Mouse (Mus musculus) left cerebral cortex, postnatal 25 days (tissue): ENCODE measurements around the gene Nrgn. TPM values are rescaled to one million over a fixed set of nuclear protein-coding genes. Genes with fewer than 3 reads are reported as not detected.

Experiments used
- DNase-seq, 2 experiments: peaks; one replicate each; pipeline ENCODE4 v3.0.0; 2022; ENCODE audit warnings: low spot score in 2 of 2, mixed read lengths in 1 of 2
- intact Hi-C: fragments of 180-260 bp; cut with DNase I; formaldehyde crosslinking; loops from one replicate; pipeline ENCODE4 v1.15.1; 2025
- total RNA-seq, 2 experiments: library from RNA; stranded (reverse); gene quantifications; 2 replicates each; pipeline ENCODE4 v1.2.3; 2021

Nrgn gene
- total RNA-seq, 2 experiments from 2014 or later = 2,274 to 2,374 TPM

DNA sequence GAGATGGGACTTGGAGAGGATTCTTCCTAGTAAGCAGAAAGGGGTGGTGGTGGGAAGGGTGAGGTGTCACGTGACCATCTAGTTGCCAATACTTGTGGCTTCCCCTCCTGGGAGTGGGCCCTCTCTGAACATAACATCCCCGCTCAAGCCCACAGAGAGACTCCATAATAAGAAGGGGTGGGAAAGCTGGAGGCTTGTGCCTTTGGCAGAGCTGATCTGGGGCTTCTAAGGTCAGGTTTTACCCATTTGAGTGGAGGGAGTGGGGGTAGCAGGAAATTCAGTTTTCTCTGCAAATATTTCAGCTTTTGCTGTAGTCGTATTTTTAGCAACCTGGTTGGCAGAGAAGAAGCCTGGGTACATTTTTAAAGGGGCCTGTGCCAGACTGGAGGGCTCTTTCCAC, 3.7 kb upstream of the Nrgn start:
- intact Hi-C loops = loop anchor here (1.0 to 2.0 kb wide), 2 partner anchors 12 to 68 kb away; no protein-coding TSS in a partner anchor
- peak; percentile 35 to 85 for DNase-seq

DNA sequence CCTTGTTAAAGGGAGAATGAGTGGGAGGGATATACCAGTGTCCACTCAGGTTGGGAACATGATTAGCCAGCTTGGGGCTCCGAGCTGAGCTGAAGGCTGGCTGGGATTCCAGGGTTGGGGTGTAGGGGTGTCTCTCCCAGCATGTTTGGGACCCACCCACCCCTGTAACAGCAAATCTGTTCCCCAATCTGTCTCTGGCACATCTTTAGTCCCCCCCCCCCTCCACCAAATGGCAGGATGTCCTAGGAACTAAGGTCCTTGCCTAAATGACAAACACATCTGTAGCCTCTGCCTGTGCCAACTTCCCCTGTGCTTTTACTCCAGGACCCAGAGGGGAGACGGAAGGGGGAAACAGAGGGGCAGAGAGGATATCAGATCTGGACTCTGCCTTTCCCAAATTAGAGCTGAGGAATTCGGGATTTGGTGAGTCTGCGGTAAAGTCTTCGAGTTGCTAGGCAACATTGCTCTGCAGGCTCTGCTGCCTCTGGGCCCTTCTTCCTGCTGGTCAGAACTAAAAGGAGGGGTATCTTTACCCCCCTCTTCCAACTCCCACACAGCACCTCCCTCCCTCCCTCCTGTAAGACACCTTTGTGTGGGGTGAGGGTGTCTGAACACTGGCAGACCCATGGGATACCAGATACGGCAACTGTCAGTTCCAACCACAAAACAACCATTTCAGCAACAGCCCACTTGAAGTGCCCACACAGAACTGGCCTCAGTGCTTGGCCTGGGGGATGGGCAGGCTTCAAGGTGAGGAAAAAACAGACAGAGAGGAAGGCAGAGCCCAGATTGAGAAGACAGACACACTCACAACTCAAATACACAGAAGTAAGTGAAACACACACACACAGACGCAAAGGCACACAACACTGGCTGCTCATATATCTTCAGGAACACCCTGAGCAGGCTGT, 2.4 kb upstream of the Nrgn start, which contains the start of gene Siae:
TSS of gene Siae (plus strand) at position 861 of the 911 bp plus-strand sequence.
- peak; percentile 51 to 87 for DNase-seq
- intact Hi-C loops = loop anchor here (5.0 kb wide), 1 partner anchor 122 kb away; no protein-coding TSS in a partner anchor

DNA sequence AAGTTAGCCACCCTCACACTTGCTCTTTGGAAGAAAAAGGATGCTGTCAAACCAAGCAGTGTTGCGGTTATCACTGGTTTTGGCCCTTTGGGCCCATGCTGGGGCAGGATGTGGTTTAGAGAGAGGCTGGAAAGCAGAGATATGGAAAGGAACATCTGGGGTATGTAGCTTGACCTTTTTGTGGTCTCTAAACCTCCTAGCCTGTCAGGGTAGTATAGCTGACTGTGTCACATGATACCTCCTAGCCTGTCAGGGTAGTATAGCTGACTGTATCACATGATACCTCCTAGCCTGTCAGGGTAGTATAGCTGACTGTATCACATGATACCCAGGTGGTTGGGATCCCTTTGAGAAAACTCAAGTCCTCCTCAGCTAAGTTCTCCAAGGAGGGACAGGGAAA, 1.6 kb upstream of the Nrgn start:
- peak in 1 of 2 experiments; percentile 6 for DNase-seq
- intact Hi-C loops = loop anchor here (5.0 kb wide), 1 partner anchor 123 kb away; no protein-coding TSS in a partner anchor

DNA sequence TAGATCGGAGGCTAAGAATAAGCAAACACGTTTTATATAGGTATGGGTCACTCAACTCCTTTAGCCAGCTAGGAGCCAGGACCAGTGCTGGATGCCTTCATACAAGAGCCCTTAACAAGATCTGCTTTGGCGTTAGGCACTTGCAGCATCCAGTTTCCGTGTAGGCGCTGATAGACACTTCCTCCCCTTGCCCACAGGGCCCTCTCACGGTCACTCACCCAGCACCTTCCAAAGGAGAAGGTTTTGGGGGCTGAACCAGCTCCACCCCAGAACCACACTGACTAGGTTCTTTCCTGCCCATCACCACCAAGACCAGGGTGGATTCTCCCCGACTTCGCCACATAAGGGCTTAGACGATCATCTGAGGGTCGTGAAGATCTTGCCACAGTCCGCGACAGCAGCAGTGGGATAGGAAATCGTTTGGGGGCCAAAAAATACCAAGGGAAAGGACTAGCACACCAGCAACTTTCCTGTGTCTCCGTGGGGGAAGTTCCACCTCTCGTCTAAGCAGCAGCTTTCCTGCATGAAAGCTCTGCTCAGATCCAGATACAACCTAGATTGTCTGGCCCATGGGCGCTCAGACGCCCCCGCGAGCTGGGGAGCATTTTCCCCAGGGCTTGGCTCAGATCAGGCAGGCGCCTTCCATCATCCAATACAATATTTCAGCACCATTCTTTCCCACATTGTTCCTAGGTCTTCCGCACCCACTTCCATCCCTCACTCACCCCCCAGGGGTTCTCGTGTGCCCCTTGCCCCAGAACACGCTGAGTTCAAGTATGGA, 763 bp downstream of the Nrgn start:
- DNase-seq = peak; percentile 36 to 54
- intact Hi-C loops = loop anchor here (1.0 to 5.0 kb wide), 3 partner anchors 16 to 125 kb away; partner anchors contain the start of gene Spa17

DNA sequence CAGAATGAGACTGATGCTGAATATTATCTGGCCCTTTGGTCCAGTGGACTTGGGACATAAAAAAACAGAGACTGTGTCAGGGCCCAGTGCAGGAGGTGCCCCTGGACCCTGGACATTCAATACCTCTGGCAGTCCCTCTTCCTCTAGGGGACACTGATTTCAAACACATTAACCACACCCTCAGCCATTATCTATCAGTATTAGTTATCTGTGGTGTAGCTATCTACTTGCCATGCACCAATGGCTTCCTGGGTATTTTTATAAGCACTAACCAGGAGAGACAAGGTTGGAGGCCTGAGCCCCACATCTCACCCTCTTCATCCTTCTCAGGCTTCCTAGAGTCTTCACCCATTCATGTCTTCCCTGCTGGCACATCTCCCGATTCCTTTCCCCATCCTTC, 2.3 kb downstream of the Nrgn start:
- intact Hi-C loops = loop anchor here (5.0 kb wide), 1 partner anchor 127 kb away; no protein-coding TSS in a partner anchor
- peak; percentile 12 to 31 for DNase-seq

DNA sequence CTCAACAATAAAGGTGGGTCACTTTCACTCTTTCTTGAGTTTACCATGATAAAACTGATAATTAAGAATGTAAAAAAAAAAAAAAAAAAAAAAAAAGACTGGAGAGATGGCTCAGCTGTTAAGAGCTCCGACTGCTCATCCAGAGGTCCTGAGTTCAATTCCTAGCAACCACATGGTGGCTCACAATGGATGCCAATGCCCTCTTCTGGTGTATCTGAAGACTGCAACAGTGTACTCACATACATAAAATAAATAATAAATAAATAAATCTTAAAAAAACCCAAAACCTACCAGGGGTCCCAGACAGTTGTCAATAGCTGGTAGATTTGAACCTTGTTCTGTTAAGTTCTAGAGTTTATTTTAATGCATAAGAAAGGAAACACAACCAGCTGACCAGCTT, 5.8 kb downstream of the Nrgn start:
- DNase-seq = peak in 1 of 2 experiments; percentile 43
- intact Hi-C loops = loop anchor here (5.0 kb wide), 1 partner anchor 385 kb away; no protein-coding TSS in a partner anchor

DNA sequence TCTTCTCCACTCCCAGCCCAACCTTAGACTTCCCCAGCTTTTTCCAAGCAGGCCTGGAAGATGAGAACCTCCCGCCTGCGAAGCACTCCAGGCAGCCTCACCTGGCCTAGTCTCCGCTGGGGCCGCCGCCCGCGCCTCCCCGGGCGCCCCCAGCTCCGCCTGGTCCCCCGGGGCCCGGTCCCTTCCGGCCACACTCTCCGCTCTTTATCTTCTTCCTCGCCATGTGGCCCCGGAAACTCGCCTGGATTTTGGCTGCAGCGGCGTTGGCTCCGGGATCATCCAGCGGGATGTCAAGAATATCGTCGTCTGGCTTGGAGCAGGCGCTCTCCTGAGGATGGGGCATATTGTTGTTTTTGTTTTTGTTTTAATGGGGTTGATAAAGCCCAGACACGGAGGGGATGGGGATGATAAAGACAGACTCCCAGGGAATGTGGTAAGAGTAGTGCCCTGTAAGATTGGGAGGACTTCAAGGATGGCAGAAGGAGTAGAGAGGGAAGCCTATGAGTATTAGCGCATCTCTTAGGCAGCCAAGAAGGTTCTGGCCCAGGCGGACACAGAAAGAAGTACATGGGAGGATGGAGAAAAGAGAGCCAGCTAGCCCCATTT, 6.8 kb downstream of the Nrgn start:
- intact Hi-C loops = loop anchor here (2.0 to 5.0 kb wide), 4 partner anchors 69 to 386 kb away; no protein-coding TSS in a partner anchor
- peak in 1 of 2 experiments; percentile 15 for DNase-seq

DNA sequence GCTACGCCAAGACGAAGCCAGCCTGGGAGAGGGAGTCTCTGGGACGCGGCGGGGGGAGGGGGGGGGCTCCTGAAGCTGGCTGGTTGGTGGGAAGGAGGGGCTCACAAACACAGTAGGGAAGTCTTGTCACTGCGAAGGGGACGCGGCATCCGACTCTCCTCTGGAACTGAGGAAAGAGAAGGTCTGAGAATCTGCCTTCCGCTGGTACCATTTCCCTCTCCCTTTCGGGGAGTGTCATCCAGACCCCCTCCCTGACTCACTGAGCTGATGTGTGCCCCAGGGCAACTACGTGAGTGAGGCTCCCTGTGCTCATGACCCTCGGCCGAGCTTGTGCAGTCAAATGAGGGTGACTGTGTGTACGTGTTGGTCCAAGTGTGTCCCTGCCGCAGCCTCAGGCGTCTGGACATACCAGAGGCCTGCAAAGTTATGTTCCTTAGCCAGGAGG, 7.5 kb downstream of the Nrgn start:
- peak; percentile 17 to 34 for DNase-seq
- intact Hi-C loops = loop anchor here (2.0 to 5.0 kb wide), 4 partner anchors 70 to 387 kb away; no protein-coding TSS in a partner anchor

DNA sequence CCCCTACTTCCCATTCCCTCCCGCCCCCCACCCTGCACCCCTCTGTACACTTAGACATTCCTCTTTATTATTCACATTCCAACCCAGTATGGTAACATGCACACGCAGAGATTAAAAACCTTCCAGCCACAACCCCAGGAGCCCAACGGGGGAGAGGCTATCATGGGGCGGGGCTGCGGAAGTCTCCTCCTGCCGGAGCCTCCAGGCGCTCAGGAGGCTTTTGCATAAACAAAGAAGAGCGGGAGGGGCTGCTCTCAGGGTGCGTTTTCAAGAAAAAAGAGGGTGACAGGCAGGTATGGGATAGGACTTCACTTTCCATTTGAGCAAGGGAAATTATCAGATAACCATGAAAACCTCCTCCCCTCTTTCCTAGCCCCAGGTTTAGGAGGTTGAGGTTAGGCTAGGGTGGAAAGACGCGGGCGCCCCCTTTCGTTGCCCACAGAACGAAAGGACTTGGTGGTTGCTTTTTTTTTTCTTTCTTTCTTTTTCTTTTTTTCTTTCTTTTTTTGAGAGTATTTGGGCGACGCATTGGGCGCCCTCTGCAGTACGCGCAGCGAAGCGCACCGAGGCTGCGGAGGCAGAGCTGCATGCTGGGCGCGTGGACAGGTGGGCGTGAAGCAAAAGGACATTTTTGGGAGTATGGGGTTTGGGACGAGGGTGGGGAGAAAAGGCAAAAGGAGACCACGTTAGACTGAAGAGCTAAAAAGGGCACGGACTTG, 8.1 kb downstream of the Nrgn start:
- intact Hi-C loops = loop anchor here (2.0 to 5.0 kb wide), 4 partner anchors 70 to 388 kb away; no protein-coding TSS in a partner anchor
- DNase-seq = peak; percentile 73 to 86

DNA sequence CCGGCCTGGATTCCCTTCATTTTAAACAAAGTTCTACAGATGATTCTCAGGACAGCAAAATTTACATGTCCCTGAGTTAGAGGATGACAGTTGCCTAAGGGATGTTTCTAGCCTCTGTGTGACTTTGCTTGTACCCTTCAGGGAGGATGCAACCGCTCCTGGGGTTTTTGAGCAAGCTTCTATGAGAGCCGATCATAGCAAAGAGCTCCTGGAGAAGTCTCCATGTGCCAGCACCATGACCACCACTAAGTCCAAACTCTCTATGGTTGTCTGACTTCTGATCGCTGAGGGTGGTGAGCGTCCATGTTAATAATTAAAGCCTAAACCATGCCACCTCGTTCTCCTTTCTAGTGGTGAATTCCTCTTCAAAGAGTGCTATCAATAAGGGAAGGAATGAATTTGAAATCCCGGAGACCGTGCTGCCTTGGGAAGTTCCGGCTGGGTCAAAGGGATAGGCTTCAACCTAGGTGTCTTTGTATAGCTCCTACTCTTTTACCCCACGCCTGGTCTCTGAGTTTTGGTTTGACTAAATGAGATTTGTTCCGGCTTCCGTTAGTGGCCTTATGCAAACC, 8.7 kb downstream of the Nrgn start:
- no peak for DNase-seq

DNA sequence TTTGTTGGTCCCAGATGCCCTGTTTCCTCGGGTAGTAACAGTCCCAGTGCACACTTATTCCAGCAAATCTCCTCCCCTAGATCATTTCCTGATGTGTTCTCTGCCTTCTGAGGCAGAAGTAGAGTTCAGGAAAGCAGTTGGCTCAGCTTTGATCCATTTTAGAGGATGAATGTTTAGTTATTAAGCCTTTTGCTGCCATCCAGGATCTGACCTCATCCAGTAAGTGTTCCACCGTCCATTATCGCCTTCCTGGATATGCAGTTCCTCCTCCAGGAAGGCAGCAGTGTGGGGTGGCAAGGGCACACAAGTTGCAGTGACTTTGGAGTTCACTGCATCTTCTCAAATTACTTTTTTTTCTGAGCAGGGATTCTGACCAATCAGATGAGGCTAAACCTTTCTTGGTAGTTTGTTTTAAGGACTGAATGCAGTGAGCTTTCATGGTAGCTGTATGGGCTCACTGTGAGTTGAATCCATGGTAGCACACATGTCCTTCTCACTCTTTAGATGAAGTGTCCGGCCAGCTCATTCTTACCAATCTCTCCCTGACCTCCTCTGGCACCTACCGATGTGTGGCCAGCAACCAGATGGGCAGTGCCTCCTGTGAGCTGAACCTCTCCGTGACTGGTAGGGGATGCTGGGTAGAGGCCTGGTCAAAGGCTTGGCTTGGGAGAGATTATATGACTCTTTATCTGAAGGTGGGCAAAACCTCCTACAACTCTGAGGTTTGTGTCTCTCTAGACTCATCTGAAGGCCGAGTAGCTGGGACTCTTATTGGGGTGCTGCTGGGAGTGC, 10.7 kb downstream of the Nrgn start:
- intact Hi-C loops = no loop called here
- DNase-seq = peak in 1 of 2 experiments; percentile 31

More for the DNA sequence above, 8.7 kb downstream of the Nrgn start:
- intact Hi-C loops = loop anchor here (2.0 kb wide), 3 partner anchors 71 to 113 kb away; no protein-coding TSS in a partner anchor

DNA sequence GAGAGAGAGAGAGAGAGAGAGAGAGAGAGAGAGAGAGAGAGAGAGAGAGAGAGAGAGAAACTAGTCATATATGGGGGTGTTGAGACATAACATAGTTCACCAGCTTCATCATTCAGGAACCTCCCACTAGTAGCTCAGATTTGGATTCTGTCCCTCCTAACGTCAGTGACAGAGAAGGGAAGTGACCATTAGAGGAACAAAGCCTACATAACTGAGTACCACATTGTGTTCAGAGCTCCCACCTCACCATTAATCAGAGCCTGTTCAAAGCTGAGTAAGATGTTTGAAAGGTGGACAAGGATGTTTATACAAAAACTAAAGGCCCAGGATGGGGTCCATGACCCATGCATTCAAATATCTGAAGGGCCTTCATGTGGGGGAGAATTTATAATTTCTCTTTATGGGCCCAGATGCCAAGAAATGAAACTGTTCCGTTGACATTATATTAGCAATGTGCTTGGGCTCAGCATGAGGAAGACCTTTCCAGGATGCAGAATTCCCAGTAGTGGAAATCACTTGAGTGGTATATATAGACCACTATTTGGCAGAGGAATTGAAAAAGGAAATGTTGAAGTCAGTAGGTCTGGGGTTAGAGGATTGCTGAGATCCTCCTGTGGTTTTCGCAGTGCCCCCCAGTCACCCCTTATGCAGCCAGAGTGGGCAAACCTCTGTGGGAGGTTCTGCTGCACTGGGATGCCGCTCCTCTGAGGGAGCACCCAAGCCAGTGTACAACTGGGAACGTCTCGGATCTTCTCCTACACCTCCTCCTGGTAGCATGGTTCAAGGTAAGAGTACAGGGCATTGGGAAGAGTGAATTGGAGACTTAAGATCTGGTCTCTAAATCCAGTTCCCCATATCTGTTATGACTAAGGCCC, 11.8 kb downstream of the Nrgn start:
- intact Hi-C loops = no loop called here
- DNase-seq = peak; percentile 32 to 62

DNA sequence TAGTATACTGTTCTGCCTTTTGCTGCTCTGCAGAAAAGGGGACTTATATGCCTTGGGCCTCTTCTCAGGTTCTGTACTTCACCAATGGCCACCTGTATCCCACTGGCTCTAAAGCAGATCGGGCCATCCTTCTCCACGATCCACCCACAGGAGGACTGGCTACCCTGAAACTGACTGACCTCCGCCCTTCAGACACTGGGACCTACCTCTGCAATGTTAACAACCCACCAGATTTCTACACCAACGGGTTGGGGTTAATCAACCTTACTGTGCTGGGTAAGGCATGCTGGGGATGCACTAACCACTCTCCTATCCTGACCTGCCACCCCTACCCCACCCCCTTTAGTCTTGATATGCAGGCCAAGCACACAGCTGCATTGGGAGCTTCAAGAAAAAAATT, 12.5 kb downstream of the Nrgn start:
- DNase-seq = peak in 1 of 2 experiments; percentile 45
- intact Hi-C loops = no loop called here

DNA sequence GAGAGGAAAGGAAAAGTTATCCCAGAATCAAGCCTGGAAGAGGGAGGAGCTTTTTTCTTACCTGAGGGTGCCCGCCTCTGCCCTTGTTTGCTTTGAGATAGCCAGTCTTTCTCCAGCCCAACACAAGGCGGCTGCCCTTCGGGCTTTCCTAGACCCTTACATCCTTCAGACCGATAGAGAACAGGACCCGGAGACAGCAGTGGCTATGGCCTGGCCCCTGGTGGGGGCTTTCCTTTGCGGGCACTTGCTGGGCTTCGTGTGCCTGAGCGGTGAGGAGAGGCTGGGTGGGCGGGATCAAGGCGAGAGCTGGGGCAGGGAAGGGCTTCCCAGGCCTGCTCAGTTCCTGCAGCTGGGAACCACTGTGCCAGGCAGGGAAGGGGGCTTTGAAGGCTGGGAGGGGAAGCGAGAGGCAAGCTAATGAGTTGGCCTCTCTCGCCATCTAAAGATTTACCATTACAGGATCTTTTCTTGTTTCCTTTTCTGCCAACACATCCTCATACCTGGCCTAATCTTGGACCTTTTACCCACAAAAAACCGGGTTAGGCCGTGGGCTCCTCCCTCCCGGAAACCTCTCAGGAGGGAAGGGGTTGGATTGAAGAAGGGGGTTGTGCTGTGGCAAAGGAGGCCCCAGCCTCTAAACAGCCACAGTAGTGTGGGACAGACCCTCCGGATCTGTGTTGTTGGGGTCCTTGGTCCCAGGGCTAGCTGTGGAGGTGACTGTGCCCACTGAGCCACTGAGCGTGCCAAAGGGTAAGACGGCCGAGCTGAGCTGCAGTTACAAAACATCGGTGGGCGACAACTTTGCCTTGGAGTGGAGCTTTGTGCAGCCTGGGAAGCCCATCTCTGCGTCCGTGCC, 13.3 kb downstream of the Nrgn start, which contains the start of gene Vsig2:
TSS of gene Vsig2 (plus strand) at position 86 of the 856 bp plus-strand sequence.
- no peak for DNase-seq
- intact Hi-C loops = no loop called here

DNA sequence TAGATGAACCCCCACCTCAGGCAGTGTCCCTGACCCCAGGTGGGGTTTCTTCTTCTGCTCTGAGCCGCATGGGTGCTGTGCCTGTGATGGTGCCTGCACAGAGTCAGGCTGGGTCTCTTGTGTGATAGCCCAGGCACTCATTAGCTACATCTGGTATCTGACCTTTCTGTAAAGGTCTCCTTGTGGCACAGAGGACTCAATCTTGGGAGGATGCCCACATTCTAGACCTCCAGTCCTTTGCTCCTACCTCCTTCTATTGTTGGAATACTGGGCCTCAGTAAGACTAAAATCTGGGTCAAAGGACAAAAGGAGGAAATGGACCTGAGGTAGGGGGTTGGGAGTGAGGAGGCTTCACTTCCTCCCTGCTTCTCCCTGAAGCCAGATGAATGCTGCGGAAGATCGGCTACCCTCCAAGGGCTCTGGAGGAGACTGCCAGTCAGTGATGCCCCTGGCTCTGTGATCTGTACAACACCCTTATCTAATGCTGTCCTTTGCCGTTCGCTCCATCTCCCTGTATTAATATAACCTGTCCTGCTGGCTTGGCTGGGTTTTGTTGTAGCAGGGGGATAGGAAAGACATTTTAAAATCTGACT, 14.9 kb downstream of the Nrgn start:
- intact Hi-C loops = no loop called here
- no peak for DNase-seq
